18 mouse cellular contexts compared by ENCODE assay signal in the genomic region with DNA sequence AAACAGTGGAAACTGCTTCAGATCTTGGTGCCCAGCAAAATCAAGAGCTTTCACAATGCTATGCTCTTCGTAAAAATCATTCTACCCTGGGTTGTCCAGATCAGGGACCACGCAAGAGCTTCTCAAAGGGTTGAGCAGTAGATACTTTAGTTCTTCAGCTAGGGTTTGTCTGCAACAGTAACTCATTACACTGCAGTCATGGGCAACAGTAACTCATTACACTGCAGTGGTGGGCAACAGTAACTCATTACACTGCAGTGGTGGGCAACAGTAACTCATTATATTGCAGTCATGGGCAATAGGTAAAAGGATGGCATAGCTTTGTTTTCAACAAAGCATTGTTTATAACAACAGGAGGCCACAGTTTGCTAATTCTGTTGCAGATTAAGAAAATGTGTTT.
"Had no signal": no experiment of that assay in that cellular context is flagged by ENCODE, and none has a peak within 500 bp of the region (broad histone marks: within the 10 kb centered on the region; RNA-seq: fewer than 3 reads in every experiment).

No protein-coding gene starts in this region.

- ATAC-seq: midbrain, embryonic 13.5 days; midbrain, embryonic 15.5 days had no signal

- H3K4me3 ChIP-seq: midbrain, embryonic 10.5 days; midbrain, embryonic 13.5 days; midbrain, embryonic 15.5 days; myocyte; neural tube, embryonic 12.5 days had no signal

- H3K9me3 ChIP-seq: midbrain, embryonic 13.5 days; midbrain, embryonic 15.5 days; neural tube, embryonic 12.5 days had no signal

- H3K4me1 ChIP-seq: midbrain, embryonic 10.5 days; midbrain, embryonic 13.5 days; midbrain, embryonic 15.5 days; neural tube, embryonic 12.5 days had no signal

- DNase-seq: lung, adult 18-20 months; lung, embryonic 14.5 days; lung, postnatal 10 days; lung, postnatal 4 days; retina, postnatal 1 day; right cerebral cortex, adult 18-20 months; right cerebral cortex, postnatal 25 days; right cerebral cortex, postnatal 4 days; spleen, adult 18-20 months; thymus, adult 18-20 months; thymus, postnatal 14 days; thymus, postnatal 36 days had no signal

- H3K27me3 ChIP-seq: midbrain, embryonic 13.5 days; midbrain, embryonic 15.5 days; neural tube, embryonic 12.5 days had no signal

- H3K27ac ChIP-seq: liver, embryonic 14.5 days; midbrain, embryonic 10.5 days; midbrain, embryonic 13.5 days; midbrain, embryonic 15.5 days; neural tube, embryonic 12.5 days had no signal

- H3K9ac ChIP-seq: liver, embryonic 14.5 days; lung, embryonic 14.5 days; midbrain, embryonic 13.5 days; midbrain, embryonic 15.5 days; neural tube, embryonic 12.5 days had no signal

- H3K4me2 ChIP-seq: lung, embryonic 14.5 days; midbrain, embryonic 13.5 days; midbrain, embryonic 15.5 days; neural tube, embryonic 12.5 days had no signal

- H3K36me3 ChIP-seq: midbrain, embryonic 10.5 days; midbrain, embryonic 13.5 days; midbrain, embryonic 15.5 days; neural tube, embryonic 12.5 days had no signal
